ENCODE assay signal across 9 mouse cellular contexts in genomic region chr15:89500221-89500791, GRCm38 (mm10). TPM values are rescaled to one million over a fixed set of nuclear protein-coding genes. Genes with fewer than 3 reads are reported as not detected.
DNase-seq lines count a peak whose midpoint lies in the region; ATAC-seq and TF ChIP-seq lines count a peak whose summit lies in the region.
"Had no signal": no experiment of that assay in that cellular context is flagged by ENCODE, and none has a peak within 500 bp of the region (broad histone marks: within the 10 kb centered on the region; RNA-seq: fewer than 3 reads in every experiment).

No protein-coding gene starts in this region.

- peak overlapping the region; percentile 73 for H3K4me3 ChIP-seq in embryonic facial prominence, embryonic 13.5 days
- peak overlapping the region; percentile 86 for H3K4me3 ChIP-seq in hindbrain, postnatal 0 days (ENCODE audit: low read length)
- H3K4me3 ChIP-seq in midbrain, embryonic 14.5 days (replicated peaks; ENCODE audit: low read depth, low read length) = peak overlapping the region; percentile 73

- H3K4me1 ChIP-seq in embryonic facial prominence, embryonic 13.5 days = peaks cover 24% of the 10 kb centered on the region
- H3K4me1 ChIP-seq in hindbrain, postnatal 0 days (ENCODE audit: insufficient read depth, low read length) = peaks cover 5% of the 10 kb centered on the region; the same call in 1 of the 2 replicates
- peaks cover 16% of the 10 kb centered on the region for H3K4me1 ChIP-seq in midbrain, embryonic 14.5 days (ENCODE audit: control insufficient read depth, insufficient read depth, low read length)

- WGBS in embryonic facial prominence, embryonic 13.5 days = 1% methylated on average over 35 of the region's 35 CpGs
- WGBS in hindbrain, postnatal 0 days = 1% methylated on average over 35 of the region's 35 CpGs
- WGBS in midbrain, embryonic 14.5 days = under 1% methylated on average over 35 of the region's 35 CpGs

- peak overlapping the region; percentile 82 for H3K9ac ChIP-seq in embryonic facial prominence, embryonic 13.5 days
- H3K9ac ChIP-seq in hindbrain, postnatal 0 days (replicated peaks; ENCODE audit: low read length) = peak overlapping the region; percentile 83
- H3K9ac ChIP-seq in midbrain, embryonic 14.5 days (replicated peaks; ENCODE audit: low read length) = peak overlapping the region; percentile 79

- peak; percentile 39; the same call in 1 of the 2 replicates for ATAC-seq in embryonic facial prominence, embryonic 13.5 days (ENCODE audit: insufficient number of reproducible peaks, insufficient read depth, low FRiP score, low TSS enrichment, low read depth)
- ATAC-seq in hindbrain, postnatal 0 days = peak; percentile 50
- ATAC-seq in midbrain, embryonic 14.5 days (ENCODE audit: low FRiP score, low TSS enrichment) = peak; percentile 42; the same call in 1 of the 2 replicates

- peaks cover 52% of the 10 kb centered on the region for H3K27me3 ChIP-seq in embryonic facial prominence, embryonic 13.5 days
- H3K27me3 ChIP-seq in hindbrain, postnatal 0 days (ENCODE audit: insufficient read depth, low read length) = no peaks in the 10 kb centered on the region
- H3K27me3 ChIP-seq in midbrain, embryonic 14.5 days (ENCODE audit: control insufficient read depth, insufficient read depth, low read length) = peaks cover 11% of the 10 kb centered on the region; the same call in 1 of the 2 replicates

- no peak overlapping the region for H3K27ac ChIP-seq in embryonic facial prominence, embryonic 13.5 days
- H3K27ac ChIP-seq in hindbrain, postnatal 0 days = peak overlapping the region; percentile 92
- H3K27ac ChIP-seq in midbrain, embryonic 14.5 days (replicated peaks; ENCODE audit: low read depth, low read length) = 0 out of 2 replicates have a peak overlapping the region, but pooled peaks have one; percentile 78

- no peaks in the 10 kb centered on the region for H3K9me3 ChIP-seq in embryonic facial prominence, embryonic 13.5 days
- H3K9me3 ChIP-seq in hindbrain, postnatal 0 days (ENCODE audit: low read length) = no peaks in the 10 kb centered on the region
- H3K9me3 ChIP-seq in midbrain, embryonic 14.5 days (ENCODE audit: control insufficient read depth, low read length) = no peaks in the 10 kb centered on the region

- peak overlapping the region; percentile 94 for H3K4me2 ChIP-seq in embryonic facial prominence, embryonic 13.5 days
- H3K4me2 ChIP-seq in hindbrain, postnatal 0 days (ENCODE audit: low read depth, low read length) = peak overlapping the region; percentile 84
- peak overlapping the region; percentile 90 for H3K4me2 ChIP-seq in midbrain, embryonic 14.5 days (ENCODE audit: low read length)

- no peak for TF ChIP-seq CTCF in hindbrain, postnatal 0 days (IDR thresholded peaks at IDR 0.05; ENCODE audit: low read depth)

- peaks cover 20% of the 10 kb centered on the region for H3K36me3 ChIP-seq in embryonic facial prominence, embryonic 13.5 days
- peaks cover 4% of the 10 kb centered on the region; the same call in 1 of the 2 replicates for H3K36me3 ChIP-seq in hindbrain, postnatal 0 days (ENCODE audit: insufficient read depth, low read length)
- peaks cover 13% of the 10 kb centered on the region; the same call in 1 of the 2 replicates for H3K36me3 ChIP-seq in midbrain, embryonic 14.5 days (ENCODE audit: control insufficient read depth, insufficient read depth, low read length)
- H3K36me3 ChIP-seq: G1E had no signal

- peak; percentile 17 for DNase-seq in kidney, adult 11 months
- DNase-seq in kidney, adult 9 months = no peak
- peak; percentile 93 for DNase-seq in R1 (ENCODE audit: low read depth, low spot score)
- peak; percentile 58 for DNase-seq in hindbrain, postnatal 0 days (ENCODE audit: low spot score)
- peak; percentile 64 for DNase-seq in midbrain, embryonic 14.5 days
- no peak for DNase-seq in gastrocnemius, postnatal 4 days (ENCODE audit: low spot score in 2 of 2)
- DNase-seq in adrenal gland, postnatal 36 days = no peak

RNA-seq across cellular contexts. Expression of gene Shank3, which starts 0.9 kb away (rescaled TPM):
- polyA plus RNA-seq in embryonic facial prominence, embryonic 13.5 days (2015; fragmentation: Nextera tagmentation; extraction: Ambion mirVana) = 2.2 and 2.9 TPM in 2 replicates
- 43.6 and 61.8 TPM in 2 replicates for total RNA-seq in hindbrain, postnatal 0 days (2014; rRNA removed)
- polyA plus RNA-seq in hindbrain, postnatal 0 days (2015; fragmentation: Nextera tagmentation; extraction: Ambion mirVana) = 7.1 and 8.7 TPM in 2 replicates
- 9.9 and 11.5 TPM in 2 replicates for polyA plus RNA-seq in midbrain, embryonic 14.5 days (2014; fragmentation: Nextera tagmentation; extraction: Ambion mirVana)
- 10 to 100 TPM; 30.4 to 35.7 TPM for total RNA-seq in gastrocnemius, postnatal 4 days (2021)
- total RNA-seq in adrenal gland, postnatal 36 days (2021) = 10 to 100 TPM; 30.7 to 51.0 TPM

RNA-seq across cellular contexts. Expression of gene Arsa, which starts 23.1 kb away (rescaled TPM):
- 20.8 and 22.9 TPM in 2 replicates for polyA plus RNA-seq in embryonic facial prominence, embryonic 13.5 days (2015; fragmentation: Nextera tagmentation; extraction: Ambion mirVana)
- total RNA-seq in hindbrain, postnatal 0 days (2014; rRNA removed) = 34.6 and 35.8 TPM in 2 replicates
- polyA plus RNA-seq in hindbrain, postnatal 0 days (2015; fragmentation: Nextera tagmentation; extraction: Ambion mirVana) = 28.5 and 28.9 TPM in 2 replicates
- polyA plus RNA-seq in midbrain, embryonic 14.5 days (2014; fragmentation: Nextera tagmentation; extraction: Ambion mirVana) = 16.0 and 21.7 TPM in 2 replicates
- total RNA-seq in gastrocnemius, postnatal 4 days (2021) = 10 to 100 TPM; 13.6 to 15.2 TPM
- 10 to 100 TPM; 20.7 to 22.4 TPM for total RNA-seq in adrenal gland, postnatal 36 days (2021)

RNA-seq across cellular contexts. Expression of gene Mapk8ip2, which starts 46.6 kb away (rescaled TPM):
- 2.8 and 5.4 TPM in 2 replicates for polyA plus RNA-seq in embryonic facial prominence, embryonic 13.5 days (2015; fragmentation: Nextera tagmentation; extraction: Ambion mirVana)
- total RNA-seq in hindbrain, postnatal 0 days (2014; rRNA removed) = 101 and 108 TPM in 2 replicates
- polyA plus RNA-seq in hindbrain, postnatal 0 days (2015; fragmentation: Nextera tagmentation; extraction: Ambion mirVana) = 64.7 and 67.8 TPM in 2 replicates
- 57.6 and 61.6 TPM in 2 replicates for polyA plus RNA-seq in midbrain, embryonic 14.5 days (2014; fragmentation: Nextera tagmentation; extraction: Ambion mirVana)
- under 1 TPM; 0.31 to 0.32 TPM for total RNA-seq in gastrocnemius, postnatal 4 days (2021)
- 1 to 10 TPM; 6.6 to 8.5 TPM for total RNA-seq in adrenal gland, postnatal 36 days (2021)
- polyA plus RNA-seq: G1E had no signal

Comparison
In these comparisons a context has a peak if more than half of its experiments do, and no peak if none do; other contexts are left out.
1. DNase-seq: peak in kidney, adult 11 months (single experiment), R1 (single experiment), hindbrain, postnatal 0 days (single experiment) and midbrain, embryonic 14.5 days (single experiment); none in kidney, adult 9 months (single experiment), gastrocnemius, postnatal 4 days (0 of 2) and adrenal gland, postnatal 36 days (0 of 2).
2. RNA of gene Mapk8ip2, which starts 46.6 kb away (total RNA-seq): 101 to 108 TPM in hindbrain, postnatal 0 days; 6.6 to 8.5 TPM in adrenal gland, postnatal 36 days and 0.31 to 0.32 TPM in gastrocnemius, postnatal 4 days; every median in the first group is over 10 times any median in the second.
3. Peak in every context shown above with its lines, with median percentiles within 50 percentile points of each other: ATAC-seq, H3K4me2 ChIP-seq, H3K4me3 ChIP-seq and H3K9ac ChIP-seq.